Mouse (Mus musculus): ENCODE data around the gene Sdsl.

GRCm38 (mm10) chr5:120467026-120467425 lies 5.6 kb downstream of the Sdsl start:
- TF ChIP-seq CTCF (IDR thresholded peaks at IDR 0.05; ENCODE audit: insufficient read depth, low read depth, low read length) (no peak), POLR2A (IDR thresholded peaks at IDR 0.05; ENCODE audit: insufficient read depth, low read depth, low read length) (no peak)

Measured in olfactory bulb, adult 2 months (tissue).